Mouse (Mus musculus) limb, embryonic 13.5 days (tissue): ENCODE measurements around the gene Sema3a. TPM values are rescaled to one million over a fixed set of nuclear protein-coding genes. Genes with fewer than 3 reads are reported as not detected.
"Not testable (repeated sequence)": the region's sequence is repeated elsewhere in the genome, so short reads cannot be mapped to it uniquely, and the experiment has no call there.

Experiments
- ATAC-seq: fragments of 200-750 bp; cut with Nextera tagmentation; 2 replicates; pipeline ENCODE4 v1.8.0; 2017; ENCODE audit warnings: low read depth, moderate number of reproducible peaks, moderate TSS enrichment; ENCODE audit not compliant: low FRiP score
- H3K27ac ChIP-seq: fragments of 300-500 bp; sonication (generic); 2 replicates; pipeline ENCODE4 v1.5.1; 2015; ENCODE audit warnings: inconsistent platforms, mild to moderate bottlenecking, moderate library complexity
- H3K27me3 ChIP-seq: fragments of 300-500 bp; sonication (generic); 2 replicates; pipeline ENCODE4 v1.6.1; 2015; ENCODE audit warnings: mild to moderate bottlenecking, inconsistent platforms
- H3K36me3 ChIP-seq: fragments of 300-500 bp; sonication (generic); 2 replicates; pipeline ENCODE4 v1.6.1; 2015; ENCODE audit warnings: inconsistent platforms, mild to moderate bottlenecking, moderate library complexity
- H3K4me1 ChIP-seq: fragments of 300-500 bp; sonication (generic); 2 replicates; pipeline ENCODE4 v1.6.1; 2015; ENCODE audit warnings: inconsistent platforms
- H3K4me2 ChIP-seq: fragments of 300-500 bp; sonication (generic); replicated peaks from 2 replicates; pipeline ENCODE4 v1.6.1; 2015; ENCODE audit warnings: inconsistent platforms, mild to moderate bottlenecking, moderate library complexity
- H3K4me3 ChIP-seq: fragments of 300-500 bp; sonication (generic); 2 replicates; pipeline ENCODE4 v1.5.1; 2015; ENCODE audit warnings: moderate library complexity, mild to moderate bottlenecking, inconsistent platforms
- H3K9ac ChIP-seq: fragments of 300-500 bp; sonication (generic); 2 replicates; pipeline ENCODE4 v1.6.1; 2015; ENCODE audit warnings: mild to moderate bottlenecking, inconsistent platforms
- H3K9me3 ChIP-seq: fragments of 300-500 bp; sonication (generic); 2 replicates; pipeline ENCODE4 v1.6.1; 2016; ENCODE audit warnings: inconsistent platforms
- WGBS: fragments of 180-500 bp; shearing (Covaris S2); methylation state at CpG from one replicate; pipeline ENCODE4 v1.1.7; 2015; 5-methylcytosine and 5-hydroxymethylcytosine counted together
- polyA plus RNA-seq: library from polyadenylated mRNA; unstranded; fragments of >200 nt; fragmentation: Nextera tagmentation; extraction: Ambion mirVana; gene quantifications from 2 replicates; pipeline ENCODE4 v1.2.1, GENCODE M21; 2015

Gene Sema3a
- polyA plus RNA-seq, 1 experiment from 2014 or later, result 55.4 TPM

GRCm38 (mm10) chr5:13585559-13586207 lies 460.5 kb downstream of the Sema3a start:
- Histone ChIP-seq H3K27ac (no peak overlapping the region), H3K9ac (no peak overlapping the region), H3K27me3 (no peaks in the 10 kb centered on the region), H3K4me3 (no peak overlapping the region), H3K36me3 (no peaks in the 10 kb centered on the region), H3K4me2 (no peak overlapping the region), H3K9me3 (no peaks in the 10 kb centered on the region), H3K4me1 (no peaks in the 10 kb centered on the region)
- no peak for ATAC-seq

- H3K36me3 ChIP-seq, result peaks cover 5% of the 10 kb centered on the region
- ATAC-seq, result no peak
- 78% methylated on average over 2 of the region's 2 CpGs for WGBS
Observed at GRCm38 (mm10) chr5:13594422-13594821, 469.2 kb downstream of the Sema3a start.

GRCm38 (mm10) chr5:13611631-13612030 lies 486.4 kb downstream of the Sema3a start:
- H3K4me2 ChIP-seq, result no peak overlapping the region
- H3K4me1 ChIP-seq, result peaks cover 4% of the 10 kb centered on the region; the same call in 1 of the 2 replicates
- H3K27me3 ChIP-seq, result no peaks in the 10 kb centered on the region
- no peak for ATAC-seq
- H3K27ac ChIP-seq, result no peak overlapping the region
- H3K9ac ChIP-seq, result no peak overlapping the region
- H3K36me3 ChIP-seq, result no peaks in the 10 kb centered on the region
- H3K9me3 ChIP-seq, result no peaks in the 10 kb centered on the region
- H3K4me3 ChIP-seq, result no peak overlapping the region
- 67% methylated on average over 1 of the region's 1 CpGs for WGBS

More at GRCm38 (mm10) chr5:13594422-13594821, 469.2 kb downstream of the Sema3a start:
- H3K4me3 ChIP-seq, result no peak overlapping the region
- no peaks in the 10 kb centered on the region for H3K4me1 ChIP-seq
- H3K27ac ChIP-seq, result no peak overlapping the region
- no peaks in the 10 kb centered on the region for H3K27me3 ChIP-seq
- H3K4me2 ChIP-seq, result no peak overlapping the region
- H3K9me3 ChIP-seq, result no peaks in the 10 kb centered on the region
- no peak overlapping the region for H3K9ac ChIP-seq

GRCm38 (mm10) chr5:13612088-13612487 lies 486.9 kb downstream of the Sema3a start:
- no peak overlapping the region for H3K4me2 ChIP-seq
- H3K9ac ChIP-seq, result no peak overlapping the region
- peaks cover 4% of the 10 kb centered on the region; the same call in 1 of the 2 replicates for H3K4me1 ChIP-seq
- H3K27ac ChIP-seq, result no peak overlapping the region
- no peaks in the 10 kb centered on the region for H3K27me3 ChIP-seq
- no peak for ATAC-seq
- no peak overlapping the region for H3K4me3 ChIP-seq
- H3K36me3 ChIP-seq, result no peaks in the 10 kb centered on the region
- 70% methylated on average over 2 of the region's 2 CpGs for WGBS
- no peaks in the 10 kb centered on the region for H3K9me3 ChIP-seq

GRCm38 (mm10) chr5:13614575-13614974 lies 489.4 kb downstream of the Sema3a start:
- ATAC-seq, H3K4me2 ChIP-seq, H3K9me3 ChIP-seq, H3K27ac ChIP-seq, H3K36me3 ChIP-seq, H3K4me3 ChIP-seq, H3K4me1 ChIP-seq, H3K9ac ChIP-seq, H3K27me3 ChIP-seq: not testable (repeated sequence)
- 92% methylated on average over 7 of the region's 7 CpGs for WGBS

- Histone ChIP-seq H3K9me3 (no peaks in the 10 kb centered on the region), H3K9ac (no peak overlapping the region), H3K4me2 (no peak overlapping the region), H3K27me3 (no peaks in the 10 kb centered on the region), H3K4me3 (no peak overlapping the region), H3K4me1 (peaks cover 4% of the 10 kb centered on the region; the same call in 1 of the 2 replicates), H3K36me3 (no peaks in the 10 kb centered on the region), H3K27ac (no peak overlapping the region)
- 38% methylated on average over 2 of the region's 2 CpGs for WGBS
- no peak for ATAC-seq
Observed at GRCm38 (mm10) chr5:13615907-13616306, 490.7 kb downstream of the Sema3a start.

- H3K4me2 ChIP-seq, result no peak overlapping the region
- no peaks in the 10 kb centered on the region for H3K36me3 ChIP-seq
- H3K9ac ChIP-seq, result no peak overlapping the region
- no peaks in the 10 kb centered on the region for H3K27me3 ChIP-seq
- no peak overlapping the region for H3K4me3 ChIP-seq
- no peak for ATAC-seq
- H3K9me3 ChIP-seq, result no peaks in the 10 kb centered on the region
- H3K4me1 ChIP-seq, result no peaks in the 10 kb centered on the region; the same call in 1 of the 2 replicates
- WGBS, result 55% methylated on average over 7 of the region's 7 CpGs
- H3K27ac ChIP-seq, result no peak overlapping the region
Observed at GRCm38 (mm10) chr5:13622578-13622977, 497.4 kb downstream of the Sema3a start.

GRCm38 (mm10) chr5:13624754-13625153 lies 499.5 kb downstream of the Sema3a start:
- WGBS, result 69% methylated on average over 5 of the region's 5 CpGs
- no peak overlapping the region for H3K9ac ChIP-seq
- no peaks in the 10 kb centered on the region for H3K27me3 ChIP-seq
- no peaks in the 10 kb centered on the region for H3K36me3 ChIP-seq
- ATAC-seq, result no peak
- H3K27ac ChIP-seq, result no peak overlapping the region
- H3K4me3 ChIP-seq, result no peak overlapping the region
- no peak overlapping the region for H3K4me2 ChIP-seq
- H3K4me1 ChIP-seq, result peaks cover 8% of the 10 kb centered on the region; the same call in 1 of the 2 replicates
- H3K9me3 ChIP-seq, result no peaks in the 10 kb centered on the region

GRCm38 (mm10) chr5:13626093-13626492 lies 500.9 kb downstream of the Sema3a start:
- WGBS, result 54% methylated on average over 5 of the region's 5 CpGs
- no peak for ATAC-seq
- H3K4me1 ChIP-seq, result peaks cover 8% of the 10 kb centered on the region; the same call in 1 of the 2 replicates

GRCm38 (mm10) chr5:13628606-13629311 lies 503.5 kb downstream of the Sema3a start:
- ATAC-seq, result peak; percentile 91
- Histone ChIP-seq H3K27ac (no peak overlapping the region), H3K9me3 (no peaks in the 10 kb centered on the region), H3K27me3 (no peaks in the 10 kb centered on the region), H3K9ac (peak overlapping the region; percentile 54), H3K4me1 (peaks cover 8% of the 10 kb centered on the region; the same call in 1 of the 2 replicates), H3K4me3 (peak overlapping the region; percentile 45), H3K36me3 (no peaks in the 10 kb centered on the region), H3K4me2 (peak overlapping the region; percentile 67)
- WGBS, result 8% methylated on average over 24 of the region's 24 CpGs

More at GRCm38 (mm10) chr5:13626093-13626492, 500.9 kb downstream of the Sema3a start:
- Histone ChIP-seq H3K4me3 (no peak overlapping the region), H3K9me3 (no peaks in the 10 kb centered on the region), H3K4me2 (no peak overlapping the region), H3K9ac (no peak overlapping the region), H3K27ac (no peak overlapping the region), H3K36me3 (no peaks in the 10 kb centered on the region), H3K27me3 (no peaks in the 10 kb centered on the region)

- Histone ChIP-seq H3K27ac (no peak overlapping the region), H3K9ac (no peak overlapping the region), H3K4me1 (peaks cover 8% of the 10 kb centered on the region; the same call in 1 of the 2 replicates), H3K4me3 (no peak overlapping the region), H3K36me3 (no peaks in the 10 kb centered on the region), H3K27me3 (no peaks in the 10 kb centered on the region), H3K9me3 (no peaks in the 10 kb centered on the region), H3K4me2 (no peak overlapping the region)
- ATAC-seq, result no peak
- WGBS, result 38% methylated on average over 5 of the region's 5 CpGs
Observed at GRCm38 (mm10) chr5:13629916-13630315, 504.7 kb downstream of the Sema3a start.

- H3K27me3 ChIP-seq, result no peaks in the 10 kb centered on the region
- no peaks in the 10 kb centered on the region for H3K36me3 ChIP-seq
- H3K27ac ChIP-seq, result no peak overlapping the region
- no peaks in the 10 kb centered on the region for H3K9me3 ChIP-seq
- H3K4me1 ChIP-seq, result peaks cover 8% of the 10 kb centered on the region; the same call in 1 of the 2 replicates
- H3K9ac ChIP-seq, result no peak overlapping the region
- no peak overlapping the region for H3K4me3 ChIP-seq
- H3K4me2 ChIP-seq, result no peak overlapping the region
- no peak for ATAC-seq
Observed at GRCm38 (mm10) chr5:13630692-13631091, 505.5 kb downstream of the Sema3a start.
